Mouse (Mus musculus) retina, adult 2 months (tissue): Measurements from ENCODE around the gene Atf6b.

Source experiments
- DNase-seq: peaks from one replicate; pipeline ENCODE4 v3.0.0-alpha.2; 2012; ENCODE audit warnings: low read depth, low spot score

Atf6b gene

GRCm38 (mm10) chr17:34627093-34627942, 19.6 kb upstream of the Atf6b start:
- DNase-seq: peak; percentile 78

GRCm38 (mm10) chr17:34627943-34628643, 18.9 kb upstream of the Atf6b start, which contains the start of gene Ppt2:
Gene Ppt2, minus strand, starts transcription at chr17:34628510.
- no peak for DNase-seq

GRCm38 (mm10) chr17:34628644-34628967, 18.3 kb upstream of the Atf6b start:
- no peak for DNase-seq

- no peak for DNase-seq
Observed at GRCm38 (mm10) chr17:34629221-34629751, 17.7 kb upstream of the Atf6b start, which contains the start of gene Prrt1. Gene Prrt1, plus strand, starts transcription at chr17:34629533.

GRCm38 (mm10) chr17:34629796-34630603, 16.9 kb upstream of the Atf6b start:
- DNase-seq: no peak

GRCm38 (mm10) chr17:34630761-34631301, 16.1 kb upstream of the Atf6b start:
- no peak for DNase-seq

- DNase-seq: no peak
Observed at GRCm38 (mm10) chr17:34631647-34632046, 15.3 kb upstream of the Atf6b start.

- no peak for DNase-seq
Observed at GRCm38 (mm10) chr17:34632261-34632691, 14.7 kb upstream of the Atf6b start.

GRCm38 (mm10) chr17:34635671-34636070, 11.3 kb upstream of the Atf6b start:
- DNase-seq: no peak

- no peak for DNase-seq
Observed at GRCm38 (mm10) chr17:34637459-34637858, 9.5 kb upstream of the Atf6b start.

GRCm38 (mm10) chr17:34639461-34640255, 7.3 kb upstream of the Atf6b start:
- DNase-seq: no peak

GRCm38 (mm10) chr17:34640778-34641601, 6.0 kb upstream of the Atf6b start:
- DNase-seq: no peak

- no peak for DNase-seq
Observed at GRCm38 (mm10) chr17:34641945-34642344, 5.0 kb upstream of the Atf6b start.

GRCm38 (mm10) chr17:34643379-34643778, 3.6 kb upstream of the Atf6b start:
- DNase-seq: no peak

GRCm38 (mm10) chr17:34643944-34644343, 3.0 kb upstream of the Atf6b start:
- no peak for DNase-seq

GRCm38 (mm10) chr17:34644608-34645007, 2.3 kb upstream of the Atf6b start, which contains the start of gene Fkbpl:
Gene Fkbpl, plus strand, starts transcription at chr17:34644764.
- peak; percentile 96 for DNase-seq

GRCm38 (mm10) chr17:34645256-34645829, 1.6 kb upstream of the Atf6b start:
- DNase-seq: no peak

GRCm38 (mm10) chr17:34645831-34646511, 975 bp upstream of the Atf6b start:
- DNase-seq: no peak
